Mouse (Mus musculus) MEL (cell line): Measurements from ENCODE around the gene Tsnaxip1. TPM values are rescaled to one million over a fixed set of nuclear protein-coding genes. Genes with fewer than 3 reads are reported as not detected.

ENCODE experiments used
- DNase-seq: peaks from one replicate; pipeline ENCODE4 v3.0.0; 2011; ENCODE audit warnings: low read depth, low spot score
- H3K27ac ChIP-seq: 2 replicates; pipeline ENCODE4 v1.5.1; 2012; ENCODE audit warnings: low read depth, mild to moderate bottlenecking, control low read depth, low read length, moderate library complexity; ENCODE audit not compliant: control insufficient read depth
- H3K27me3 ChIP-seq, 2 experiments: fragments of 150-350 bp in 1 of 2; sonication (generic) in 1 of 2; 2 replicates each; pipeline ENCODE4 v1.6.1; 2012; ENCODE audit warnings: low read length in 2 of 2, mild to moderate bottlenecking in 2 of 2, improper control_type of control experiment in 1 of 2, moderate library complexity in 1 of 2; ENCODE audit not compliant: insufficient read depth in 2 of 2, control insufficient read depth in 1 of 2
- H3K36me3 ChIP-seq, 2 experiments: 2 replicates each; pipeline ENCODE4 v1.6.1; 2012 to 2014; ENCODE audit warnings: low read length in 2 of 2, improper control_type of control experiment in 1 of 2, inconsistent platforms in 1 of 2, mild to moderate bottlenecking in 1 of 2; ENCODE audit not compliant: insufficient read depth in 2 of 2, control insufficient read depth in 1 of 2
- H3K4me1 ChIP-seq, 2 experiments: fragments of 150-350 bp in 1 of 2; sonication (generic) in 1 of 2; 2 replicates each; pipeline ENCODE4 v1.6.1; 2012; ENCODE audit warnings: low read length in 2 of 2, improper control_type of control experiment in 1 of 2, mild to moderate bottlenecking in 1 of 2; ENCODE audit not compliant: insufficient read depth in 2 of 2, control insufficient read depth in 1 of 2
- H3K4me3 ChIP-seq, 2 experiments: fragments of 150-350 bp in 1 of 2; sonication (generic) in 1 of 2; 2 replicates each; pipeline ENCODE4 v1.5.1; 2012; ENCODE audit warnings: low read depth in 2 of 2, low read length in 2 of 2, mild to moderate bottlenecking in 2 of 2, moderate library complexity in 2 of 2, control low read depth in 1 of 2, improper control_type of control experiment in 1 of 2; ENCODE audit not compliant: control insufficient read depth in 1 of 2, insufficient read depth in 1 of 2
- H3K79me2 ChIP-seq: 2 replicates; pipeline ENCODE4 v1.6.1; 2012; ENCODE audit warnings: mild to moderate bottlenecking, low read length, moderate library complexity; ENCODE audit not compliant: control insufficient read depth, poor library complexity, insufficient read depth
- H3K9ac ChIP-seq: 2 replicates; pipeline ENCODE4 v1.6.1; 2012; ENCODE audit warnings: low read depth, mild to moderate bottlenecking, control low read depth, low read length, moderate library complexity; ENCODE audit not compliant: control insufficient read depth, poor library complexity, severe bottlenecking
- H3K9me3 ChIP-seq: fragments of 150-350 bp; sonication (generic); replicated peaks from 2 replicates; pipeline ENCODE4 v1.6.1; 2012; ENCODE audit warnings: mild to moderate bottlenecking, low read length, improper control_type of control experiment, moderate library complexity; ENCODE audit not compliant: insufficient read depth
- BHLHE40 ChIP-seq: IDR thresholded peaks from 2 replicates; pipeline ENCODE4 v1.6.1; 2012; ENCODE audit warnings: low read depth, mild to moderate bottlenecking, inconsistent platforms, low read length, improper control_type of control experiment, borderline replicate concordance
- CHD1 ChIP-seq: IDR thresholded peaks from 2 replicates; pipeline ENCODE4 v1.6.1; 2012; ENCODE audit warnings: low read depth, mild to moderate bottlenecking, inconsistent platforms, low read length, improper control_type of control experiment
- ELF1 ChIP-seq: IDR thresholded peaks from 2 replicates; pipeline ENCODE4 v1.6.1; 2014; ENCODE audit warnings: low read depth, mild to moderate bottlenecking, inconsistent platforms, low read length, improper control_type of control experiment, moderate library complexity
- EP300 ChIP-seq, 2 experiments: IDR thresholded peaks; 2 replicates each; pipeline ENCODE4 v1.6.1; 2011; ENCODE audit warnings: improper control_type of control experiment in 2 of 2, low read length in 2 of 2, low read depth in 1 of 2, mild to moderate bottlenecking in 1 of 2
- GABPA ChIP-seq: IDR thresholded peaks from 2 replicates; pipeline ENCODE4 v1.6.1; 2012; ENCODE audit warnings: low read depth, mild to moderate bottlenecking, inconsistent platforms, low read length, improper control_type of control experiment, moderate library complexity
- GATA1 ChIP-seq: IDR thresholded peaks from 2 replicates; pipeline ENCODE4 v1.6.1; 2011; ENCODE audit warnings: low read depth, low read length, improper control_type of control experiment
- HCFC1 ChIP-seq: IDR thresholded peaks from 2 replicates; pipeline ENCODE4 v1.6.1; 2012; ENCODE audit warnings: low read depth, mild to moderate bottlenecking, inconsistent platforms, low read length, improper control_type of control experiment, moderate library complexity
- JUND ChIP-seq: IDR thresholded peaks from 2 replicates; pipeline ENCODE4 v1.6.1; 2011; ENCODE audit warnings: low read depth, mild to moderate bottlenecking, improper control_type of control experiment, low read length
- MAFK ChIP-seq: IDR thresholded peaks from 2 replicates; pipeline ENCODE4 v1.6.1; 2011; ENCODE audit warnings: low read depth, mild to moderate bottlenecking, low read length, improper control_type of control experiment, borderline replicate concordance
- MAX ChIP-seq: IDR thresholded peaks from 2 replicates; pipeline ENCODE4 v1.6.1; 2011; ENCODE audit warnings: low read length, improper control_type of control experiment
- MAZ ChIP-seq: IDR thresholded peaks from 2 replicates; pipeline ENCODE4 v1.6.1; 2012; ENCODE audit warnings: low read depth, mild to moderate bottlenecking, inconsistent platforms, low read length, improper control_type of control experiment
- MEF2A ChIP-seq: IDR thresholded peaks from 2 replicates; pipeline ENCODE4 v1.6.1; 2014; ENCODE audit warnings: low read depth, mild to moderate bottlenecking, inconsistent platforms, low read length, improper control_type of control experiment; ENCODE audit not compliant: poor library complexity, insufficient replicate concordance, severe bottlenecking; ENCODE audit errors: extremely low read depth
- MXI1 ChIP-seq: IDR thresholded peaks from 2 replicates; pipeline ENCODE4 v1.6.1; 2011; ENCODE audit warnings: mild to moderate bottlenecking, low read depth, low read length, improper control_type of control experiment
- MYB ChIP-seq: IDR thresholded peaks from 2 replicates; pipeline ENCODE4 v1.6.1; 2011; ENCODE audit warnings: mild to moderate bottlenecking, low read depth, low read length, improper control_type of control experiment
- MYC ChIP-seq: IDR thresholded peaks from 2 replicates; pipeline ENCODE4 v1.6.1; 2011; ENCODE audit warnings: low read depth, mild to moderate bottlenecking, low read length, improper control_type of control experiment, moderate library complexity
- NELFE ChIP-seq: IDR thresholded peaks from 2 replicates; pipeline ENCODE4 v1.6.1; 2011; ENCODE audit warnings: low read depth, low read length, improper control_type of control experiment
- POLR2A ChIP-seq, 2 experiments: IDR thresholded peaks; 2 replicates each; pipeline ENCODE4 v1.6.1; 2011 to 2012; ENCODE audit warnings: low read length in 2 of 2, mild to moderate bottlenecking in 2 of 2, control low read depth in 1 of 2, improper control_type of control experiment in 1 of 2, low read depth in 1 of 2, moderate library complexity in 1 of 2; ENCODE audit not compliant: control insufficient read depth in 1 of 2, insufficient read depth in 1 of 2, poor library complexity in 1 of 2
- POLR2AphosphoS2 ChIP-seq: IDR thresholded peaks from 2 replicates; pipeline ENCODE4 v1.6.1; 2011; ENCODE audit warnings: low read length, improper control_type of control experiment
- POLR2AphosphoS5 ChIP-seq: IDR thresholded peaks from 2 replicates; pipeline ENCODE4 v1.6.1; 2012; ENCODE audit warnings: low read depth, borderline replicate concordance, mild to moderate bottlenecking, inconsistent platforms, low read length, moderate library complexity, mixed read lengths
- RAD21 ChIP-seq: IDR thresholded peaks from 2 replicates; pipeline ENCODE4 v1.6.1; 2011; ENCODE audit warnings: mild to moderate bottlenecking, low read depth, low read length, improper control_type of control experiment
- RCOR1 ChIP-seq: IDR thresholded peaks from 2 replicates; pipeline ENCODE4 v1.6.1; 2012; ENCODE audit warnings: low read depth, mild to moderate bottlenecking, inconsistent platforms, low read length, improper control_type of control experiment
- SIN3A ChIP-seq: IDR thresholded peaks from 2 replicates; pipeline ENCODE4 v1.6.1; 2012; ENCODE audit warnings: low read length, improper control_type of control experiment, inconsistent platforms
- SMC3 ChIP-seq: IDR thresholded peaks from 2 replicates; pipeline ENCODE4 v1.6.1; 2011; ENCODE audit warnings: low read depth, low read length, improper control_type of control experiment
- TAL1 ChIP-seq: IDR thresholded peaks from 2 replicates; pipeline ENCODE4 v1.6.1; 2012; ENCODE audit warnings: mild to moderate bottlenecking, inconsistent platforms, low read length, moderate library complexity, mixed read lengths
- TBP ChIP-seq: IDR thresholded peaks from 2 replicates; pipeline ENCODE4 v1.8.0; 2011; ENCODE audit warnings: low read depth, low read length, improper control_type of control experiment
- TCF12 ChIP-seq: IDR thresholded peaks from 2 replicates; pipeline ENCODE4 v1.6.1; 2014; ENCODE audit warnings: low read depth, mild to moderate bottlenecking, inconsistent platforms, low read length, improper control_type of control experiment, moderate library complexity
- UBTF ChIP-seq: IDR thresholded peaks from 2 replicates; pipeline ENCODE4 v1.6.1; 2012; ENCODE audit warnings: low read depth, mild to moderate bottlenecking, inconsistent platforms, low read length, improper control_type of control experiment, moderate library complexity, borderline replicate concordance; ENCODE audit not compliant: insufficient read depth
- USF1 ChIP-seq: IDR thresholded peaks from 2 replicates; pipeline ENCODE4 v1.6.1; 2014; ENCODE audit warnings: low read depth, mild to moderate bottlenecking, inconsistent platforms, low read length, improper control_type of control experiment, moderate library complexity
- ZC3H11A ChIP-seq: IDR thresholded peaks from 2 replicates; pipeline ENCODE4 v1.6.1; 2012; ENCODE audit warnings: low read depth, mild to moderate bottlenecking, inconsistent platforms, low read length, improper control_type of control experiment
- ZKSCAN1 ChIP-seq: IDR thresholded peaks from 2 replicates; pipeline ENCODE4 v1.6.1; 2012; ENCODE audit warnings: low read depth, mild to moderate bottlenecking, inconsistent platforms, low read length, improper control_type of control experiment, moderate library complexity
- ZMIZ1 ChIP-seq: IDR thresholded peaks from 2 replicates; pipeline ENCODE4 v1.6.1; 2012; ENCODE audit warnings: low read depth, mild to moderate bottlenecking, inconsistent platforms, low read length, improper control_type of control experiment, moderate library complexity
- ZNF384 ChIP-seq: IDR thresholded peaks from 2 replicates; pipeline ENCODE4 v1.6.1; 2012; ENCODE audit warnings: low read depth, mild to moderate bottlenecking, inconsistent platforms, low read length, improper control_type of control experiment
- polyA plus RNA-seq, 2 experiments: library from polyadenylated mRNA; stranded (reverse) in 1 of 2; unstranded in 1 of 2; fragments of >175 nt in 1 of 2; fragments of >200 nt in 1 of 2; gene quantifications; 2 replicates each; pipeline versions ENCODE4 v1.2.1 to v1.2.4; 2012; ENCODE audit warnings: low replicate concordance in 2 of 2, low read depth in 1 of 2; ENCODE audit not compliant: insufficient read length in 2 of 2, insufficient read depth in 1 of 2, missing spikeins in 1 of 2
- total RNA-seq: library from RNA; depleted of rRNA; stranded (reverse); fragments of 300-350 nt; gene quantifications from 2 replicates; pipeline ENCODE4 v1.2.3, GENCODE M21; 2012

The Tsnaxip1 gene
- total and polyA plus RNA-seq, 3 experiments, result 0.10 TPM; not detected in 2

DNA sequence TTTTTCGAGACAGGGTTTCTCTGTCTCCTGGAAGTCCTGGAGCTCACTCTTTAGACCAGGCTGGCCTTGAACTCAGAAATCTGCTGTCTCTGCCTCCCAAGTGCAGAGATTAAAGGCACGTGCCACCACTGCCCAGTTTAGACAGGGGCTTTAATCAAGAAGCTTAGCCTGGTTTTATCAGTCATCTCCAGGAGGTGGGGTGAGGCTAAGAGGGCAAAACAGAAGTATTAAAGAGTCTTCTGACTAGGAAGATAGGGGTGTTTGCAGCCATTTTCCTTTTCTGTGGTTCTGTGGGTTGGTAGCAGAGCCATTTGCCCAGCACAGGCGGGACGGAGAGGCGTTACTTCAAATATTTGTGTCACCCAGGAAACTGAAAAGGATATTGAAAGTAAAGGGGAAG, 31.8 kb downstream of the Tsnaxip1 start (continued):
- no peak for TF ChIP-seq MEF2A
- no peak for TF ChIP-seq ZNF384
- peak; percentile 86 for TF ChIP-seq SIN3A
- peak; percentile 100 for TF ChIP-seq BHLHE40
- no peak for TF ChIP-seq ZC3H11A
- TF ChIP-seq ELF1, result 0 out of 2 replicates have a peak, but pooled peaks have one; percentile 24
- peak; percentile 93 for TF ChIP-seq TBP
- no peak for TF ChIP-seq MYB
- no peak for TF ChIP-seq UBTF
- TF ChIP-seq CHD1, result no peak

DNA sequence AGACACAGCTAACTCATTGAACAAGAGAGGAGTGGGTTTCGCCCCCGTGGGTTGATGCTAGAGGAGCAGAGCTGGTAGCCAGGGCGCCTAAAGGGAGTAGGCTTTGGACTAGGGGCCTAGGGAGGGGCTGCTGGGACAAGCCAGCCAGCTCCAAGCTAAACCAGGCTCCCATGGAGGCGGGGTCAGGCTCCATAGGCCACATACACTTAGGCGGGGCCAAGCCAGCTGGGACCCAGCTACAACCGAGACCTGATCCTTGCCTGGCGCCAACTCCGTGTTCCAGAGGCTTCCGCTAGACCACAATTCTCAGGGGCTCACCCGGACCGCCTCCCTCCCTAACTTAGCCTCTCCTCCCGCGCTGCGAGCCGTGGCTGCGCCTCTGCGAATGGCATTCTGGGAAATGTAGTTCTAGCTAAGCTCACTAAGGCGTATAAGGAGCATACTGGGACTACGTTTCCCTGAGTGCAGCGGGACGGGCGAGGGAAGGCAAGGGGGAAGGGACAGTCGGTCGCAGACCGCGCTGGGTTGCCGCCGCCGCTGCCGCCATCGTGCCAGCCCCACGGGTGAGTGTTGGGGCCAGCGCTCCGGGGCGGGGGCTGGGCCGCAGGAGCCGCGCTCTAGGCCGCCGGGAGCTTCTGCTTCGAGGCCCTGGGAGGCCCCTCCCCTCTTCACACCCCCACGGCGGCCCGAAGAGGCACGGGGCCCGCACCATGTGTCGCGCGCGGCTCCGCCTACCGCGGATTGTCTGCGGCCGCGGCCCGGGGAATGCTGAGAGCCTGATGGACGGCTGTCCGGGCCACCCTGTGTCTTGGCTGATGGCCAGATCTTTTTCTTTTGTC, 32.8 kb downstream of the Tsnaxip1 start, which contains the start of gene Nutf2:
Gene Nutf2 (plus strand): TSS at position 438 of the 839 bp plus-strand sequence.
- no peaks in the 10 kb centered on the region for H3K9me3 ChIP-seq
- peaks cover 6 to 38% of the 10 kb centered on the region in 2 experiments for H3K4me1 ChIP-seq
- DNase-seq, result peak; percentile 99
- H3K27me3 ChIP-seq, result no peaks in the 10 kb centered on the region
- H3K4me3 ChIP-seq, result peak within 1 kb of the TSS; percentile 63 to 83
- H3K36me3 ChIP-seq, result peaks cover 0 to 32% of the 10 kb centered on the region in 2 experiments; a peak in 3 of 4 replicates
- peak within 1 kb of the TSS; percentile 85 for H3K9ac ChIP-seq
- peaks cover 53% of the 10 kb centered on the region for H3K79me2 ChIP-seq
- peak within 1 kb of the TSS; percentile 91 for H3K27ac ChIP-seq
- no peak for TF ChIP-seq RAD21
- TF ChIP-seq CHD1, result no peak
- no peak for TF ChIP-seq POLR2AphosphoS5
- TF ChIP-seq SIN3A, result peak; percentile 74
- peak; percentile 83 for TF ChIP-seq MAX
- no peak for TF ChIP-seq ZC3H11A
- no peak for TF ChIP-seq SMC3
- no peak for TF ChIP-seq RCOR1
- TF ChIP-seq TAL1, result no peak
- peak; percentile 43; the same call in 1 of the 2 replicates for TF ChIP-seq ELF1
- peak; percentile 82; the same call in 1 of the 2 replicates for TF ChIP-seq MYC
- TF ChIP-seq TCF12, result peak; percentile 18; the same call in 1 of the 2 replicates
- TF ChIP-seq GATA1, result no peak
- no peak for TF ChIP-seq JUND
- TF ChIP-seq MAFK, result no peak
- TF ChIP-seq GABPA, result no peak
- TF ChIP-seq BHLHE40, result no peak
- peak; percentile 84 for TF ChIP-seq MXI1
- no peak for TF ChIP-seq MYB
- 0 out of 2 replicates have a peak, but pooled peaks have one; percentile 59 for TF ChIP-seq MAZ
- TF ChIP-seq EP300 (IDR thresholded peaks at IDR 0.05; ENCODE audit: low read depth in 1 of 2, low read length in 2 of 2), result no peak
- no peak for TF ChIP-seq ZKSCAN1
- TF ChIP-seq ZMIZ1, result no peak; the same call in 1 of the 2 replicates
- TF ChIP-seq NELFE, result peak; percentile 78
- TF ChIP-seq MEF2A, result no peak
- TF ChIP-seq POLR2AphosphoS2, result 0 out of 2 replicates have a peak, but pooled peaks have one; percentile 53
- peak; percentile 77 to 82; a peak in 3 of 4 replicates for TF ChIP-seq POLR2A (IDR thresholded peaks at IDR 0.05; ENCODE audit: control insufficient read depth in 1 of 2, insufficient read depth in 1 of 2, low read depth in 1 of 2, low read length in 2 of 2, poor library complexity in 1 of 2)
- peak; percentile 97 for TF ChIP-seq HCFC1
- 0 out of 2 replicates have a peak, but pooled peaks have one; percentile 30 for TF ChIP-seq USF1
